Mouse (Mus musculus): ENCODE data around the gene Lsm11.

- TF ChIP-seq CTCF (IDR thresholded peaks at IDR 0.05; ENCODE audit: low read depth, low read length) (no peak), POLR2AphosphoS5 (IDR thresholded peaks at IDR 0.05; ENCODE audit: insufficient replicate concordance, low read depth, low read length) (no peak), GATA1 (IDR thresholded peaks at IDR 0.05; ENCODE audit: borderline replicate concordance, low read length) (no peak)
These were observed 51.8 kb downstream of the Lsm11 start for GRCm38 (mm10) chr11:45892861-45893360.
